Mouse (Mus musculus): Measurements from ENCODE around the gene Slco2a1. TPM values are rescaled to one million over a fixed set of nuclear protein-coding genes. Genes with fewer than 3 reads are reported as not detected.

Gene Slco2a1
- polyA plus RNA-seq (2015; fragmentation: Nextera tagmentation; extraction: Ambion mirVana) = 2.7 and 3.3 TPM in 2 replicates

- H3K36me3 ChIP-seq = no peaks in the 10 kb centered on the region
- H3K27ac ChIP-seq (replicated peaks) = no peak within 1 kb of the TSS
- no peaks in the 10 kb centered on the region for H3K9me3 ChIP-seq
- peaks cover 28% of the 10 kb centered on the region for H3K4me1 ChIP-seq (replicated peaks)
- no peak within 1 kb of the TSS for H3K9ac ChIP-seq
- ATAC-seq (ENCODE audit: low FRiP score, low read depth) = no peak
- H3K4me3 ChIP-seq = no peak within 1 kb of the TSS
- H3K4me2 ChIP-seq = no peak within 1 kb of the TSS
- H3K27me3 ChIP-seq = no peaks in the 10 kb centered on the region
- WGBS = 89% methylated on average over 8 of the region's 8 CpGs
Measured at GRCm38 (mm10) chr9:102988462-102988861, at the start of gene Slco2a1. Gene Slco2a1, plus strand, starts transcription at chr9:102988712.

DNA sequence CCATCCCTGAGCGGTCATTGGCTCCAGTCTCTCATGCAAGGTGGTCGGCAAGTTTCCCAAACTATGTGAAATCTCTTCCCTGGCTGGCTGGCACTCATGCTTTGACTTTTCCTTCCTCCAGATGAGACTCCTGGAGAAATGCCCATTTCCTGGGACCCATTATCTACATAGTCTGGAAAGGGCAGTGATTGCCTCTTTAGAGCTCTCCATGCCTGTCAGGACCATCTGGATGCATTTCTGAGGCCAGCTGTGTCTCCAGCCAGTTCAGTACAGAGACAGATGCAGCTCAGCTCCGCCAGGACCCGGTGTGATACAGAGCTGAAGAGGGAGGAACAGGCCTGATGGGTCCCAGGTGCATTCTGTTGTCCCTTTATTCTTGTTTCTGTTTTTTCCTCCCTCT is 46.3 kb upstream of the Slco2a1 start:
- ATAC-seq (ENCODE audit: low FRiP score, low read depth) = no peak

DNA sequence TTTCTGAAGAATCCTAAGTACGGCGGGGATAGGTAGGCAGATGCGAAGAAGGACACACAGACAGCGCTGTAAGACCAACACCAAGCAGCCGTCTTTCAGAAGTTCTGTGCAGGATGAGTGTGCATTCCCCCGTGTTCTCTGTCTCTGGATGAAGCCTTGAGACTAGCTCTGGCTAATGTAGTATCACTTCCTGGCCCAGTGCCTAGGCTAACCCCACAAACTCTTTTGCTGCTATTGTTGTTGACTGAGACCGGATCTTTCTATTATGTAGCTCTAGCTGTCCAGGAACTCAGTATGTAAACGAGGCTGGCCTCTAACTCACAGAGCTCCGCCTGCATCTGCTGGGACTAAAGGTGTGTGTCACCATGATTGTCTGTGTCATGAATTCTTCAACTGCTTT is 43.6 kb upstream of the Slco2a1 start:
- 91% methylated on average over 9 of the region's 9 CpGs for WGBS
- H3K27ac ChIP-seq (replicated peaks) = no peak overlapping the region
- H3K27me3 ChIP-seq = no peaks in the 10 kb centered on the region
- no peaks in the 10 kb centered on the region for H3K4me1 ChIP-seq (replicated peaks)
- H3K36me3 ChIP-seq = no peaks in the 10 kb centered on the region
- H3K4me2 ChIP-seq = no peak overlapping the region
- no peak for ATAC-seq (ENCODE audit: low FRiP score, low read depth)
- no peak overlapping the region for H3K4me3 ChIP-seq
- H3K9me3 ChIP-seq = no peaks in the 10 kb centered on the region
- no peak overlapping the region for H3K9ac ChIP-seq

More for the DNA sequence above, 46.3 kb upstream of the Slco2a1 start:
- no peaks in the 10 kb centered on the region for H3K36me3 ChIP-seq
- no peak overlapping the region for H3K4me3 ChIP-seq
- H3K9me3 ChIP-seq = no peaks in the 10 kb centered on the region
- WGBS = 75% methylated on average over 4 of the region's 4 CpGs
- H3K4me2 ChIP-seq = no peak overlapping the region
- no peaks in the 10 kb centered on the region for H3K27me3 ChIP-seq
- no peak overlapping the region for H3K9ac ChIP-seq
- no peaks in the 10 kb centered on the region for H3K4me1 ChIP-seq (replicated peaks)
- 0 out of 2 replicates have a peak overlapping the region, but pooled peaks have one; percentile 2 for H3K27ac ChIP-seq (replicated peaks)

GRCm38 (mm10) chr9:102946469-102947015 is 42.0 kb upstream of the Slco2a1 start:
- WGBS = 86% methylated on average over 12 of the region's 12 CpGs
- Histone ChIP-seq H3K9ac (no peak overlapping the region), H3K4me3 (no peak overlapping the region), H3K36me3 (no peaks in the 10 kb centered on the region), H3K27ac (replicated peaks) (no peak overlapping the region), H3K9me3 (no peaks in the 10 kb centered on the region), H3K4me2 (no peak overlapping the region), H3K27me3 (no peaks in the 10 kb centered on the region), H3K4me1 (replicated peaks) (no peaks in the 10 kb centered on the region)
- no peak for ATAC-seq (ENCODE audit: low FRiP score, low read depth)

- H3K4me1 ChIP-seq (replicated peaks) = no peaks in the 10 kb centered on the region
- H3K36me3 ChIP-seq = no peaks in the 10 kb centered on the region
- H3K4me3 ChIP-seq = no peak overlapping the region
- no peaks in the 10 kb centered on the region for H3K9me3 ChIP-seq
- H3K4me2 ChIP-seq = no peak overlapping the region
- H3K27me3 ChIP-seq = no peaks in the 10 kb centered on the region
- no peak for ATAC-seq (ENCODE audit: low FRiP score, low read depth)
- H3K9ac ChIP-seq = no peak overlapping the region
- WGBS = 68% methylated on average over 5 of the region's 5 CpGs
- H3K27ac ChIP-seq (replicated peaks) = no peak overlapping the region
Measured at GRCm38 (mm10) chr9:102948706-102949105, 39.8 kb upstream of the Slco2a1 start.

DNA sequence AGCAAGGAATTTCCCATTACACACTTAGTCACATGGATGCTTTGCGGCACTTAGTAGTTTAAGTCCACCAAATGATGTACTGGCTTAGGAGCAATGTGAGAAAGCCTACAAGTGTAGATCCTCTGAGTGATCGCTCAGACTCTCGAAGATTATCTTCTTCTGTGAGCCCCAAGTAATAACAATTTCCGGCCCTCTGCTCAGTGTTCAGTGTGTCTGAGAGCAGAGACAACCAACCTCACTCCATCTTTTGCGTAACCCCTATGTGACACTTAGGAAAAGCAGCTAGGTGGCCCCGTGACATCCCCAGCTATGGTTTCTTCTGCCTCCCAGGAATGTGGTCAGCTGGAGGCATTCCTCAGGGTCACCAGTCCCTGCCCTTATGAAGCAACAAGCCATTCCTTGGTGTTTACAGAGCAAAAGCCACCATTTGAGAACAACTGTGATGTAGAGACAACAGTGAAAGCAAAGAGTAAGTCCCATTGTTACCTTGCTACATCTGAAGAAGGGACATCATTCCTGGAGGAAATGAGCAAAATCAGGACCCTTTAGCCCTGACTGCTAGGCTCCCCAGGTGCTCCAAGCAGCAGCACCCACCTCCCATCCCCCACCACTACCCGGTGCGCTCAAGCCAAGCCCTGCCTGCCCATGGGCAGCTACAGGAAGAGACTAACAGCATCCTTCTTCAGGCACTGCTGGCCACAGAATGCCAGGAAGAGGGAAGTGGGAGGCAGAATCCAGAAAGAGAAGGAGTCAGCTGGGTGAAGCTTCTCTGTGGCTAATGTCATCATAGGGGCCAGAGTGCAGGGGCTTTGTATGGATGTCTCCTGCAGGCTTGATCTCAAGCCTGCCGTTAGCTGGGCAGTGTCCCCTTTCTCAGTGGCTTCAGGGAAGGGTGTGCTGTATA is 37.2 kb upstream of the Slco2a1 start:
- no peak for ATAC-seq (ENCODE audit: low FRiP score, low read depth)
- 90% methylated on average over 9 of the region's 9 CpGs for WGBS
- H3K9me3 ChIP-seq = no peaks in the 10 kb centered on the region
- H3K36me3 ChIP-seq = no peaks in the 10 kb centered on the region
- no peak overlapping the region for H3K27ac ChIP-seq (replicated peaks)
- H3K27me3 ChIP-seq = no peaks in the 10 kb centered on the region
- no peak overlapping the region for H3K9ac ChIP-seq
- H3K4me2 ChIP-seq = no peak overlapping the region
- no peak overlapping the region for H3K4me3 ChIP-seq
- H3K4me1 ChIP-seq (replicated peaks) = no peaks in the 10 kb centered on the region

GRCm38 (mm10) chr9:102955866-102956265 is 32.6 kb upstream of the Slco2a1 start:
- no peaks in the 10 kb centered on the region for H3K36me3 ChIP-seq
- no peak overlapping the region for H3K4me2 ChIP-seq
- H3K27me3 ChIP-seq = no peaks in the 10 kb centered on the region
- no peak overlapping the region for H3K27ac ChIP-seq (replicated peaks)
- 87% methylated on average over 3 of the region's 3 CpGs for WGBS
- H3K4me3 ChIP-seq = no peak overlapping the region
- H3K9me3 ChIP-seq = no peaks in the 10 kb centered on the region
- no peaks in the 10 kb centered on the region for H3K4me1 ChIP-seq (replicated peaks)
- H3K9ac ChIP-seq = no peak overlapping the region
- ATAC-seq (ENCODE audit: low FRiP score, low read depth) = no peak

DNA sequence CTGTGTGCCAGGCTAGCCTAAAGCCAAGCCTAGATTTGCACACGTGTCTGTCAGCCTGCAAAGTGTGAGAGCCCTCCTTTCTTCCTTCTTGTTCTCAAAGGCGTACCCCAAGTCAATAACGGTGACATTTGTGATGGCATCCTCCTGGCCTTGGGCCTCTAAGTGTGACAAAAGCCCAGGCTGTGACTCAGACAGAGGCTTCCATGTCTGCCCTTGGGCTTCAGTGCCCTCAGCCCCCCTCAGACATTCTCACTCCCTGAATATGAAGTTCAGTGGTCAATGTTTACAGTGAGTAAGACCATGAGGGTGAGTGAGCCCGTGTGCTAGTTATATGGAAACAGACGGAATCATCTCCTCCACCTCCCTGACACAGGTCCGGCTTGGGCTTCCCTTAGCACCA is 29.8 kb upstream of the Slco2a1 start:
- Histone ChIP-seq H3K9me3 (no peaks in the 10 kb centered on the region), H3K4me2 (no peak overlapping the region), H3K27me3 (no peaks in the 10 kb centered on the region), H3K4me3 (no peak overlapping the region), H3K27ac (replicated peaks) (no peak overlapping the region), H3K4me1 (replicated peaks) (no peaks in the 10 kb centered on the region), H3K36me3 (no peaks in the 10 kb centered on the region), H3K9ac (no peak overlapping the region)
- ATAC-seq (ENCODE audit: low FRiP score, low read depth) = no peak
- WGBS = 84% methylated on average over 6 of the region's 6 CpGs

DNA sequence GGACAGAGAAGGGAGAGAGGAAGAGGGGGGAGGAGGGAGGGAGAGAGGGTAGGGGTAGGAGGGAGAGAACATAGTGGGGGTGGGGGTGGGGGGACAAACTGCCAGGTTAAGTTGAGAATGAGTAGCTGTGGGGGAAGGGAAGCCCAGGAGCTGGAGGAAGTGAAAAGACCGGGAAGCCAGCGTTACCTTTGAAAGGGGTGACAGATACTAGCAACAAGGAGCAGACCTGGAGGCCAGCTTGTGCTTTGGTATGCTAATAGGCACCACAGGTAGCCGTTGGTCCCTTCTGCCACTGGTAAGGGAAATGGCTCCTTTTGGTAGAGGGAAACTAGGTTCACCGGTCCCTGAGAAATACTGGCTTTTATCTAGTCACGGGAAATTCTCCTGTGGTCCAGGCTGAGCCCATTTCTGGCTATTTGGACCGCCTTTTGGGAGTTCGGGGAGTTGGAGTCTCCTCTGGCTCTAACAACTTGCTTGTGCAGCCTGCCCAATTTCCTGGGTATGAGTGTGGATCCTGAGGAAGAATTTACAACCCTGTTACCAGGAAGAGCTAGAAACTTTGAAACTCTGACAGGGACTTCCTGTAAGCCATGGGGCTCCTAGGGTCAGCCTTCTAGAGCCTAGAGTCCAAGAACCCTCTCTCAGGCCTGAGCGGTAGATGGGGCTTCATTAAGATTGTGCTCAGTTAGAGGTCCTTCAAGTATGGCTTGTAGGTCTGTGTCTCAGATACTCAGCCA is 27.0 kb upstream of the Slco2a1 start:
- Histone ChIP-seq H3K4me3 (no peak overlapping the region), H3K9ac (no peak overlapping the region), H3K4me2 (no peak overlapping the region), H3K4me1 (replicated peaks) (no peaks in the 10 kb centered on the region), H3K9me3 (no peaks in the 10 kb centered on the region), H3K36me3 (no peaks in the 10 kb centered on the region), H3K27ac (replicated peaks) (no peak overlapping the region), H3K27me3 (no peaks in the 10 kb centered on the region)
- WGBS = 24% methylated on average over 8 of the region's 8 CpGs
- no peak for ATAC-seq (ENCODE audit: low FRiP score, low read depth)

DNA sequence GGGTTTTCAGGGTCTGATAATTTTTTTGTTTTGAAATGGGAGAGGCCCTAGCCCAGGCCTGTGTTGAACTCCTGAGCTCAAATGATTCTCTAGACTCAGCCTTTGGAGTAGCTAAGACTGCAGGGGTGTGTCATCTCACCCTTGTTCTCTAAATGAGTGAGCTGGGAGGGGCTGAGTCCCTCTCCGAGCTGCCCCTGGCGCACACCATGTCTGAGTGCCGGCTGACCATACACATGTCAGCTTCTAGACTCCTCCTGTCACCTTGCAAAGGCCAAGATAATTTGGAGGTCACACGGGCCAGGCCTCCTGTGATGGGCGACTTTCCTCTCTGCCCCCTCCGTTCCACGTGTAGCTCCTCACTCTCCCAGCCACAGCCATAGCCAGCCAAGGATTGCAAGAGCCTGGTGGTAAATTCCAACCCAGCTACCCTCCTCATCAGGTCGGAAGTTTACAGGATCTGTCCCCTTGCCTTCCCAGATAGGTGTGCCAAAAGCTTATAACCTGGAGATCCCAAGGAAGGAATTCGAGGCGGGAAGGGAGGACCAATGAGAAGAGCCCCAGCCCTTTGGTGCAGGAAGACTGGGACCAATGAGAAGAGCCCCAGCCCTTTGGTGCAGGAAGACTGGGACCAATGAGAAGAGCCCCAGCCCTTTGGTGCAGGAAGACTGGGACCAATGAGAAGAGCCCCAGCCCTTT is 26.3 kb upstream of the Slco2a1 start:
- H3K4me2 ChIP-seq = no peak overlapping the region
- H3K4me3 ChIP-seq = no peak overlapping the region
- WGBS = 73% methylated on average over 10 of the region's 10 CpGs
- H3K27me3 ChIP-seq = no peaks in the 10 kb centered on the region
- H3K9ac ChIP-seq = no peak overlapping the region
- no peak for ATAC-seq (ENCODE audit: low FRiP score, low read depth)
- H3K27ac ChIP-seq (replicated peaks) = no peak overlapping the region
- H3K9me3 ChIP-seq = no peaks in the 10 kb centered on the region
- H3K36me3 ChIP-seq = no peaks in the 10 kb centered on the region
- H3K4me1 ChIP-seq (replicated peaks) = no peaks in the 10 kb centered on the region

- H3K9ac ChIP-seq = no peak overlapping the region
- 79% methylated on average over 7 of the region's 7 CpGs for WGBS
- H3K36me3 ChIP-seq = no peaks in the 10 kb centered on the region
- no peak for ATAC-seq (ENCODE audit: low FRiP score, low read depth)
- H3K4me3 ChIP-seq = no peak overlapping the region
- H3K4me2 ChIP-seq = no peak overlapping the region
- H3K27ac ChIP-seq (replicated peaks) = no peak overlapping the region
- no peaks in the 10 kb centered on the region for H3K9me3 ChIP-seq
- H3K4me1 ChIP-seq (replicated peaks) = no peaks in the 10 kb centered on the region
- no peaks in the 10 kb centered on the region for H3K27me3 ChIP-seq
Measured at GRCm38 (mm10) chr9:102963321-102963720, 25.2 kb upstream of the Slco2a1 start.

DNA sequence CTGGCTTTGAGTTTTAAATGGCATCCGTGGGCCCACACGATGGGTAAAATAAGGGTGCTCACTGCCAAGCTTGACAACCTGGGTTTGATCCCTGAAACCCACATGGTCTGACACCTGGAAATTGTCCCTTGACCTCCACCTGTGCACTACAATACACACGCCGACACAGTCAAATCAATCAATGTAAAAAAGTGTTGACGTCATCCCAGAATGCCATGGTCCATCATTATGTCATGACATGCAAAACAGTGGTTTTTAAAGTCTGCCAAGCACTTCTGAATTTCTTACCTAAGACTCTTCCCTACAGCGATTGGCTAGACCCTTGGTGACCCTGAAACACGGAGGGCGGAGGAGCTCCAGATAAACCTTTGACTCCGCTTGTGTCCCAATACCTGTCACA is 23.9 kb upstream of the Slco2a1 start:
- no peaks in the 10 kb centered on the region for H3K27me3 ChIP-seq
- H3K9ac ChIP-seq = no peak overlapping the region
- no peak overlapping the region for H3K4me3 ChIP-seq
- no peaks in the 10 kb centered on the region for H3K4me1 ChIP-seq (replicated peaks)
- no peaks in the 10 kb centered on the region for H3K36me3 ChIP-seq
- WGBS = 94% methylated on average over 9 of the region's 9 CpGs
- no peak overlapping the region for H3K27ac ChIP-seq (replicated peaks)
- no peaks in the 10 kb centered on the region for H3K9me3 ChIP-seq
- no peak for ATAC-seq (ENCODE audit: low FRiP score, low read depth)
- H3K4me2 ChIP-seq = no peak overlapping the region

All from hindbrain, embryonic 15.5 days (tissue).